Mouse (Mus musculus) liver, adult 2 months (tissue): ENCODE results near the gene Ncam1.

Experiments used
- CTCF ChIP-seq: fragments of 200-500 bp; IDR thresholded peaks from 2 replicates; pipeline ENCODE4 v1.5.1; 2011; ENCODE audit warnings: low read depth, low read length, control low read depth
- POLR2A ChIP-seq: fragments of 200-500 bp; IDR thresholded peaks from 2 replicates; pipeline ENCODE4 v1.6.1; 2011; ENCODE audit warnings: low read length, control low read depth; ENCODE audit not compliant: insufficient read depth; ENCODE audit errors: extremely low read depth

DNA sequence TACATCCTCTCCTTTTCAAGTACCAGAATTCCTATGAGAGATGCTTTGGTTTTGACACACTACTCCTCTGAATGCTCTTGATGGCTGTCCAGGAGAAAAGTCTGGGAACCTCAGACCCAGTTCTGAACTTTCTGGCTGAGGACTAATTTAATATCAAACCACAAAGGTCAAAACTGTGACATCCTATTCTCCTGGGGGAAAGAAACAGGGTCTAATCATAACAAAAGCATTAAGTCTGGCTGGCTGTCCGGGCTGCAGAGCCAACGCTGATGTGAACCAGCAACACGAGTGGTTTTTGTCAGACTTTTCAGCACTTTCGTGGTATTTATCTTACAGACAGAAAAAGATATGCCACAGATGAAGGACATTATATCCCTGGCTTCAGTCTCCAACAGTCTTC is 192.9 kb downstream of the Ncam1 start:
- no peak for TF ChIP-seq CTCF
- TF ChIP-seq POLR2A = no peak
